Mouse (Mus musculus) liver, embryonic 11.5 days (tissue): ENCODE data around the gene Mbd3. TPM values are rescaled to one million over a fixed set of nuclear protein-coding genes. Genes with fewer than 3 reads are reported as not detected.

ENCODE experiments used
- microRNA-seq: library from miRNA; unstranded; fragments of <30 nt; microRNA quantifications from one replicate; pipeline ENCODE4, GENCODE M21; 2017; ENCODE audit warnings: borderline number of aligned reads
- polyA plus RNA-seq: library from polyadenylated mRNA; unstranded; fragments of >200 nt; fragmentation: Nextera tagmentation; extraction: Ambion mirVana; gene quantifications from 2 replicates; pipeline ENCODE4 v1.2.1, GENCODE M21; 2014

Mbd3 gene
- polyA plus RNA-seq, 1 experiment from 2014 or later, result 175 TPM

Small RNAs within 50 kb of the gene (microRNA-seq; reads per million reads assigned to microRNA genes)
- gene Gm22721, result not detected

Other genes with a start within 250 kb of the Mbd3 start
- 22.5 and 25.1 TPM in 2 replicates for gene Cirbp, start 233.6 kb downstream of the Mbd3 start, polyA plus RNA-seq
- gene 1600002K03Rik, start 226.6 kb downstream of the Mbd3 start, polyA plus RNA-seq, result 21.8 and 27.4 TPM in 2 replicates
- 9.4 and 10.7 TPM in 2 replicates for gene Efna2, start 220.1 kb downstream of the Mbd3 start, polyA plus RNA-seq
- gene Mum1, start 173.1 kb downstream of the Mbd3 start, polyA plus RNA-seq, result 67.7 and 71.0 TPM in 2 replicates
- 401 and 427 TPM in 2 replicates for gene Ndufs7, start 150.4 kb downstream of the Mbd3 start, polyA plus RNA-seq
- gene Gamt, start 138.5 kb downstream of the Mbd3 start, polyA plus RNA-seq, result 49.0 and 49.7 TPM in 2 replicates
- 49.2 and 55.0 TPM in 2 replicates for gene Dazap1, start 138.1 kb downstream of the Mbd3 start, polyA plus RNA-seq
- gene Rps15, start 107.1 kb downstream of the Mbd3 start, polyA plus RNA-seq, result 1,270 and 1,408 TPM in 2 replicates
- 0.30 and 0.45 TPM in 2 replicates for gene Apc2, start 103.6 kb downstream of the Mbd3 start, polyA plus RNA-seq
- 46.2 and 47.8 TPM in 2 replicates for gene 2310011J03Rik, start 79.0 kb downstream of the Mbd3 start, polyA plus RNA-seq
- 12.6 and 12.8 TPM in 2 replicates for gene Pcsk4, start 70.1 kb downstream of the Mbd3 start, polyA plus RNA-seq
- 74.3 and 76.1 TPM in 2 replicates for gene Reep6, start 69.6 kb downstream of the Mbd3 start, polyA plus RNA-seq
- gene Adamtsl5, start 51.1 kb downstream of the Mbd3 start, polyA plus RNA-seq, result 1.6 and 2.6 TPM in 2 replicates
- gene Plk5, start 43.1 kb downstream of the Mbd3 start, polyA plus RNA-seq, result 0.25 TPM in 2 replicates
- 2.5 and 3.7 TPM in 2 replicates for gene Mex3d, start 11.9 kb downstream of the Mbd3 start, polyA plus RNA-seq
- gene Uqcr11, start 7.3 kb upstream of the Mbd3 start, polyA plus RNA-seq, result 835 and 866 TPM in 2 replicates
- gene Tcf3, start 34.1 kb upstream of the Mbd3 start, polyA plus RNA-seq, result 148 and 149 TPM in 2 replicates
- 0.94 and 1.3 TPM in 2 replicates for gene Onecut3, start 95.3 kb upstream of the Mbd3 start, polyA plus RNA-seq
- 0.12 and 0.23 TPM in 2 replicates for gene Atp8b3, start 139.6 kb upstream of the Mbd3 start, polyA plus RNA-seq
- 31.8 and 33.4 TPM in 2 replicates for gene Rexo1, start 162.0 kb upstream of the Mbd3 start, polyA plus RNA-seq
- 10.0 and 11.4 TPM in 2 replicates for gene Klf16, start 177.8 kb upstream of the Mbd3 start, polyA plus RNA-seq
- gene Abhd17a, start 190.8 kb upstream of the Mbd3 start, polyA plus RNA-seq, result 89.7 and 96.5 TPM in 2 replicates
- 93.9 and 94.3 TPM in 2 replicates for gene Scamp4, start 203.3 kb upstream of the Mbd3 start, polyA plus RNA-seq
- gene Adat3, start 203.3 kb upstream of the Mbd3 start, polyA plus RNA-seq, result 9.7 TPM in 2 replicates
- gene Gm49322, start 206.5 kb upstream of the Mbd3 start, polyA plus RNA-seq, result 3.6 TPM in 2 replicates
- gene Csnk1g2, start 223.3 kb upstream of the Mbd3 start, polyA plus RNA-seq, result 92.3 and 96.1 TPM in 2 replicates